Mouse (Mus musculus) stomach, postnatal 0 days (tissue): ENCODE measurements around the gene Tubgcp6.

Experiments used
- CTCF ChIP-seq: IDR thresholded peaks from 2 replicates; pipeline ENCODE4 v1.5.1; 2016; ENCODE audit warnings: antibody characterized with exemption, low read depth, mild to moderate bottlenecking, moderate library complexity
- EP300 ChIP-seq: optimal IDR thresholded peaks from 2 replicates; pipeline ENCODE3; 2016; ENCODE audit warnings: antibody characterized with exemption

DNA sequence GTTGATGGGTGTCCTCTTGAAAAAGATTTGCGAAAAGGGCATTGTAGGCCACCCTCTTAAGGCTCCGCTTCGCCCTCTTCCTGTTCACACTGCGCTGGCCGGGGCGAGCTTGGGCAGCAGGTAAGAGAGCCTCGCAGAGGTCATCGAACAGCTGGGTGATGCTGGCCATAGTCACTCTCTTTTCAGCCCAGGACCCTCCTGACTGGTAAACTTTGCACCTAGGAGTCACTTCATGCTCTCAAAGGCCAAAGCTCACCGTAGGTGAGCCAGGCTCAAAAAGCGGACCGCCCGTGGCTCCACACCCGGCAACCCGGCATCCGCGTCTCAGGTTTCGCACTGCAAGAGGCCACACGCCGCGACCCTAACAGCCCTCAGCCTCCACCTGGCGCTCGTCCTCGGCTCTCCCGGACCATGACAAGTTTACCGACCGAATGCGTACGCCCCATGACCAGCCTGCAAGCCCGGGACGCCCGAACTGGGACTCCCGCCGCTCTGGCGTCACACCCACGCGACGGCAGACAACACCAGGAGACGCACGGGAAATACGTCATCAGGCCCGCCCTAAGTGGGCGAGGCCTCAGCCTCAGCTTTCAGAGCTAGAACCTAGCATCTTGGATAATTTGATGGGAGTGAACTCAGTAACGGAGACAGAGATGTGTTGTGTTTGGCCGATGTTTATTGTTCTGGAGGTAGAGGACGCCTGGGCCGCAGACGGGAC, at the start of gene Tubgcp6:
- no peak for TF ChIP-seq CTCF
- TF ChIP-seq EP300 = no peak
